Mouse (Mus musculus): ENCODE results near the gene St3gal6. TPM values are rescaled to one million over a fixed set of nuclear protein-coding genes. Genes with fewer than 3 reads are reported as not detected.

Gene St3gal6
- total RNA-seq, 1 experiment from 2014 or later, result 49.8 TPM

DNA sequence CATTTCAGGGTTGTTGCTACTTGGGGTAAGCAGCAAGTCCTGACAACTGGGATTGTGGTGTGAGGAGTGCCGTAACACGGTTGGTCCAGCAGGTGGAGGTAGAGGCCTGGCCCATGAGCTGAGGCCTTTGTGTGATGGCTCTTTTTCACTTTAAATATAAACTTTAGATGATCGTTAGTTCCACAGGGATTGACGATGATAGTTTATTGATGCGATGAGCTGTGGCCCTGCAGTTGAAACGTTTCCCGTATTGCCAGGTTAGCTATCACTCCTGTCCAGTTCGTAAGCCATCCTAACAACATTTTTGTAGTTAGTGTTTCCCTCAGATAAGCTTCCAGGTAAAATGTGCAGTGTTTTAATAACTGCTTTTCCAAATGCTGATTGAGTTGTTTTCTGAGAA lies 69.4 kb downstream of the St3gal6 start:
- peak; percentile 80 for ATAC-seq (replicated peaks; ENCODE audit: insufficient number of reproducible peaks, low FRiP score, low TSS enrichment, poor library complexity, severe bottlenecking)

DNA sequence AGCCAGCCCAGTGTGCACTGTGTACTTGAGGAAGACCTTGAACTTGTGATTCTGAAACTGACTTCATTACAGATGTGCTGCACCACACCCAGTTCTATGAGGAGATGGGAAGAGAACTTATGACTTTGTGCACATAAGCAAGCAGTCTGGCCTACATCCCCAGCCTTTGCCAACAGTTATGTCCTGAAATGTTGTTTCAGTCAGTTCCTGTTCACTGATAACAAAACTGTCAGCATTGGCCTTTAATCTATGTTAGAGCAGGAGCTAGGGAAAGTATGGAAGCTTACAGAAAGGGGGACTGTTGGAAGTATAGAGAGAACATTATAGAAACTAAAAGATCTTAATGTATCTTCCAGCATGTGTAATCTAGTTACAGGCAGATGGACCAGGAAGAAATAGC lies 70.2 kb downstream of the St3gal6 start:
- ATAC-seq (replicated peaks; ENCODE audit: insufficient number of reproducible peaks, low FRiP score, low TSS enrichment, poor library complexity, severe bottlenecking), result no peak

DNA sequence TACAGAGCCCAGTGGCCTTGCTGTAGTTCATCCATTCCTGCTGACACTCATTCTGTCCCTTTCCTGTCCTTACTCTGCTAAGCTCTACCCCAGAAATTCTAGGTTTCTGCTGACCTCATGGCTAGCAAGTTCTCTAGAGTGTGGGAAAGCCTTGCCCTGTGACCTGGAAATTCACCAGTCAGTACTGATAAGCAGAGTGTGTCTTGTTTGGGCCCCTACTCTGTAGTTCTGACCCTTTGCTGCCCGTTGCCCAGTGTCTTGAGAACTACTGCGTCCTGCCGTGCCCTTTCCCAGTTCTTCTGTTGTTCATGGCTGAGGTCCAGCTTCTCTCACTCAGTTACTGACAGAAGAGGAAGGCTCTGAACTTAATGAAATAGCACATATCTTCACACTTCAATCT lies 70.9 kb downstream of the St3gal6 start:
- ATAC-seq (replicated peaks; ENCODE audit: insufficient number of reproducible peaks, low FRiP score, low TSS enrichment, poor library complexity, severe bottlenecking), result no peak

DNA sequence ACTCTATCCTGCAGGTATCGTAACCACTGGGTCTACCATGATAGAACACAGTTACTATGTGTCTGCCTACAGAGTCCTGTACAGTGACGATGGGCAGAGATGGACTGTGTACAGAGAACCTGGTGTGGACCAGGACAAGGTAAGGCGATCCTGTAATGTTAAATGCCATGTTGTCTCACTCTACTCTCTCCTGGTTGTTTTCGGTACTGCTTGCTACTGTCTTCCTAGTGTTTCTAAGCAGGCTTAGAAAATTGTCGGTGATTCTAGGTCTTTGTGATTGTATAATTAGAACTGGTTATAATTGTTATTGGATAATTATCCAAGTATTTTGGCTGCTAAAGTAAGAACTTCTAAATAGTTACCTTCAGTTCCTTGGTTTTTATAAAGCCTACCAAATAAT lies 72.4 kb downstream of the St3gal6 start:
- ATAC-seq (replicated peaks; ENCODE audit: insufficient number of reproducible peaks, low FRiP score, low TSS enrichment, poor library complexity, severe bottlenecking), result no peak

DNA sequence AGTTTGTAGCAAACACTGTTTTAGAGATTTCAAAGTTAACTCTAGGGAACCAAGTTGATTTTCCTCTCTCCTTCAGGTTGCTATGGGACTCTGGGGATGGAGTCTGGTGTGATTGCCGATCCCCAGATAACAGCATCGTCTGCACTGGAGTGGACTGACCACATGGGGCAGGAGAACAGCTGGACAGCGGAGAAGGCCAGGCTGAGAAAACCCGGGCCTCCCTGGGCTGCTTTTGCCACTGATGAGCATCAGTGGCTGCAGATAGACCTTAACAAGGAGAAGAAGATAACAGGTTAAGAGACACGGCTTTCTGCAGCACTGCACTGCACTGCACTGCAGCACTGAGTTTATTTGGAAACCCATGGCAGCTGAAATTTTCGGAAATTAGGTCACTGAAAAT lies 73.4 kb downstream of the St3gal6 start:
- ATAC-seq (replicated peaks; ENCODE audit: insufficient number of reproducible peaks, low FRiP score, low TSS enrichment, poor library complexity, severe bottlenecking), result no peak

DNA sequence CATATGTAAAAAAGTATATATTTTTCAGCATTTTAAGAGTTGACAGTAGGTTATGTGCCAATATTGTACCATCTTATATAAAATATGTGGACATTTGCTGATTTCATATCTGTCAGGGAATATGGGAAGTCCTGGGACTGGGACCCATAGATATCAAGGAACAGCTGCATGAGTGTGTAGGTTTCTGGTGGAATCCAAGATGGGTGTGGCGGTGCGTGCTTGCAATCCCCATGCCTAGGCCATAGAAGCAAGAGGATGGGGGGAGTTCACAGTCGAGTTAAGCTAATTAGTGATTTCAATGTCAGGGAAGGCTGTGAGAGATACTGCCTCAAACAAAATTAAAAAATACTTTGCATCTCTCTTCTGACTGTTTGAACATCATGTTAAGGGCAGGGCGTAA lies 75.0 kb downstream of the St3gal6 start:
- no peak for ATAC-seq (replicated peaks; ENCODE audit: insufficient number of reproducible peaks, low FRiP score, low TSS enrichment, poor library complexity, severe bottlenecking)

DNA sequence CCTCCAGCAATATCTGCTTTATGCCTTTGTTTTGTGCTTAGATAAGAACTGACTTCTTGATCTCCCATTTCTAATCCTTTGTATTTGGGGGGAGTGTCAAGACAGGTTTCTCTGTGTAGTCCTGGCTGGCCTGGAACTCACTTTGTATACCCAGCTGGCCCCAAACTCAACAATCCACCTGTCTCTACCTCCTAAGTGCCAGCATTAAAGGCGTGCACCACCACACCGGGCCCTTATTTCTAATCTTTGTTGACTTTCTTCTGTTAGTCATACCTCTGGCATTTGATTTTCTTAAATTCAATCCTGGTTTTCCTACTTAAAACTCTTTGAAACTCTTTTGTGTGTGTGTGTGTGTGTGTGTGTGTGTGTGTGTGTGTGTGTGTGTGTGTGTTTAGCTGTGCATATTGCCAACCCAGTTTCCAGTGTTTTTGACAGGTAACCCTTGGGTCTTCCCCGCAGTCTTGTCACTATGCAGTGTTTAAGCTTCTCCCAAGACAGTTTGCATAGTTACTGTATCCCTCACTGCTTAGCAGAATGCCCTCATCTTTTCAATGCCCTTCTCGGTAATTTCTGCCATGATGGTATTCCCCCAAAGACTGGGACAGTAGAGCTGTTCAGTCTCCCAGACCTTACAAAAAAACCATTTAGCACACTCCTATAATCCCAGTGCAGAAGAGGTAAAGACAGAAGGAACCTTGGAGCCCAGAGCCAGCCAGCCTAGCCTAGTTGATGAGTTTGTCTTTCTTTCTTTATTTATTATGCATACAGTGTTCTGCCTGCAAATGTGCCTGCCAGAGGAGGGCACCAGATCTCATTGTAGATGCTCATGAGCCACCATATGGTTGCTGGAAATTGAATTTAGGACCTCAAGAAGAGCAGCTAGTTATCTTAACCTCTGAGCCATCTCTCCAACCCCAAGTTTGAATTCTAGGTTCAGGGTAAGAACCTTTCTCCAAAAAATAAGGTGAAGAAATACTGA lies 77.5 kb downstream of the St3gal6 start:
- no peak for ATAC-seq (replicated peaks; ENCODE audit: insufficient number of reproducible peaks, low FRiP score, low TSS enrichment, poor library complexity, severe bottlenecking)

DNA sequence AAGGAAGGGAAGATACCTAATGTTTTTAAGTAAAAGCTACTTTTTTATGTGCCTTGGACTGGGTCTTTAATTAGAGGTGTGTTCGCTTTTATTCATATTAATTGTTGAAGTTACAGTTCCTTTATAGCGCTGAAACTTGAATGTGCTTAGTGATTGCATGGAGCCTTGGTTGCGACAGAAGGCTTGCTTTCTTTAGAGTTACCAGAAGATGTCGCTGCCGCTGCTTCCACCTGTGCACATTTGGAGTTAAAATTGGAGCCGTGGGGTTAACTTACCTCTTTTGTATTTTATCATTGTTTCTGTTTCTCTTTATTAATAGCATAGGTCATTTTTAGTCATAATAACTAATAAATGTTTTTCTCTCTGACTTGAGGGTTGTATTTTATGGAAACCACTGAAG lies 79.3 kb downstream of the St3gal6 start:
- ATAC-seq (replicated peaks; ENCODE audit: insufficient number of reproducible peaks, low FRiP score, low TSS enrichment, poor library complexity, severe bottlenecking), result no peak

DNA sequence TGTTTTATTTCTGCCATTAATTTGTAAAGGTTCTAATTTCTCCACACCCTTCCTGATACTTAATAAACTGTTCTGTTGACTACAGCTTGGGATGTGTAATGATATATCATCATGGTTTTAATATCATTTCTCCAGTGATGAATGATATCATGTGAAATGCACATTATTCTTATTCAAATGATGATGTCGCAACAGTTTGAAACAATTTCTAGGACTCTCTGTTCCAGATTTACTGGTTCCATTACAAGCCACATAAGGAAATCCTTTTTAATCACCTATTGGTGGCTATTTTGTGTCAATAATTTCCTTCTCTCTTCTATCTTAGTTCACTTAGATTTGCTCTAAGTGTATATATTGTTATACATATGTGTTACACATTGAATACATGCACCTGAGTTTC lies 91.7 kb downstream of the St3gal6 start:
- ATAC-seq (replicated peaks; ENCODE audit: insufficient number of reproducible peaks, low FRiP score, low TSS enrichment, poor library complexity, severe bottlenecking), result no peak

DNA sequence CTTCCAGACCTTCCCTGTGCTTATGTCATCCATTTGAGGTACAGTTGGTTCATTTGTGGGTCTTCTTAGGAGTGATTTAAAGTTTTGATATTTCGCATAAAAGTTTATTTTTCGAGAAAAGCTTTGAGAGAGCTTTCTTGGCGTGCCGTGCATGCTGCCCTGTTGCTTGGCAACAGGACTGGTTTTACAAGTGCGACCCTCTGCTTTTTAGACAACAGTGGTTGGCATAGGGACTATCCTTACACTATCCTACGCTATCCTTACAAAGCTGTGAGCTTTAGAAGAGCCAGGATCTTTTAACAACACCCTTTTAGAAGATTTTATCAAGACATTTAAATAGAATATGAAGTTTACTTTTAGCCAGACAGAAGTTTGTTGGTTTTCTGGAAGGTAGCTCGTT lies 93.8 kb downstream of the St3gal6 start:
- no peak for ATAC-seq (replicated peaks; ENCODE audit: insufficient number of reproducible peaks, low FRiP score, low TSS enrichment, poor library complexity, severe bottlenecking)

DNA sequence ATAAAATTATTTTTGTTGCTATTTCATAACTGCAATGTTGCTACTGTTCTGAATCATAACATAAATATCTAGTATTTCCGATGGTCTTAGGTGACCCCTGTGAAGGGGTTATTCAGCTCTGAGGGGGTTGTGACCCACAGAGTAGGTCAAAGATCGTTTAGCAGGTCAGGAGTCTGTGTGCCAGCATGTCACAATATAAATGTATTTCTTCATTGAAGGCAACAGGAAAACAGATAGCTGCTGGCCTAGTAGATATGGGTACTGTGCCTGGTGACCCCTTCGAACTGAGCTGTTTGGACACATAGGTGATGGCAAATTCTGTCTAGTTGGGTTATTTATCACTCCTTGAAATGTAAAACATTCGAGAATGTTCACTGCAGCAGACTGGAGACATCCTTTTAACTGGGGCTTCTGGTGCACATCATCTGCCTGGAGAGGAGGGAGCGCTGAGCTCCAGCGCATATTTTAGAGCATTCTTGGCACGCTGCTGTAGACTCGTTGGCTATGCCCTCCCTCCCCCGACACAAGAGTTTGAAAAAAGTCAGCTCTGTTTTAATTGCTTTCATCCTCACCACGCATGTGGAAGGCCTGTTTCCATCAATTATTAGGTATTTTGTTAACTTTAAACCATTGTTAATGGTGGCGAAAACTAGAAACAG lies 102.2 kb downstream of the St3gal6 start:
- ATAC-seq (replicated peaks; ENCODE audit: insufficient number of reproducible peaks, low FRiP score, low TSS enrichment, poor library complexity, severe bottlenecking), result no peak

Other genes starting within 250 kb of the St3gal6 start
- gene Dcbld2, start 115.8 kb downstream of the St3gal6 start, total RNA-seq (2017), result 0.48 to 1.8 TPM (median 1.7 TPM) in 3 replicates
- gene Gm813, start 92.7 kb upstream of the St3gal6 start, total RNA-seq (2017), result not detected in 3 replicates
- not detected in 3 replicates for gene E330017A01Rik, start 114.5 kb upstream of the St3gal6 start, total RNA-seq (2017)
- 7.1 to 14.9 TPM (median 10.7 TPM) in 3 replicates for gene Cpox, start 146.0 kb upstream of the St3gal6 start, total RNA-seq (2017)
- 1.7 TPM in 1 of 3 replicates, not detected in the others for gene Gpr15, start 194.8 kb upstream of the St3gal6 start, total RNA-seq (2017)
- 14.5 to 60.0 TPM (median 53.1 TPM) in 3 replicates for gene Cldnd1, start 203.7 kb upstream of the St3gal6 start, total RNA-seq (2017)
- gene Olfr172, start 238.9 kb upstream of the St3gal6 start, total RNA-seq (2017), result not detected in 3 replicates

Measured in monocyte, adult 5-6 weeks (primary cell).